Mouse (Mus musculus) kidney, embryonic 16.5 days (tissue): Measurements from ENCODE around the gene Cdkal1. TPM values are rescaled to one million over a fixed set of nuclear protein-coding genes. Genes with fewer than 3 reads are reported as not detected.
A peak's percentile ranks its signal among the peaks of the same experiment; 100 is the strongest.

ENCODE experiments used
- ATAC-seq: fragments of 200-750 bp; cut with Nextera tagmentation; 2 replicates; pipeline ENCODE4 v1.8.0; 2017; ENCODE audit warnings: moderate TSS enrichment; ENCODE audit not compliant: low FRiP score, low TSS enrichment
- H3K27ac ChIP-seq: fragments of 300-500 bp; sonication (generic); 2 replicates; pipeline ENCODE4 v1.5.1; 2014; ENCODE audit warnings: low read length
- H3K27me3 ChIP-seq: fragments of 300-500 bp; sonication (generic); 2 replicates; pipeline ENCODE4 v1.6.1; 2014; ENCODE audit warnings: low read length, control low read depth, mixed read lengths; ENCODE audit not compliant: insufficient read depth
- H3K36me3 ChIP-seq: fragments of 300-500 bp; sonication (generic); 2 replicates; pipeline ENCODE4 v1.6.1; 2014; ENCODE audit warnings: low read length, control low read depth, mixed read lengths; ENCODE audit not compliant: insufficient read depth
- H3K4me1 ChIP-seq: fragments of 300-500 bp; sonication (generic); 2 replicates; pipeline ENCODE4 v1.6.1; 2014; ENCODE audit warnings: low read length, control low read depth, mixed read lengths; ENCODE audit not compliant: insufficient read depth
- H3K4me2 ChIP-seq: fragments of 300-500 bp; sonication (generic); replicated peaks from 2 replicates; pipeline ENCODE4 v1.6.1; 2014; ENCODE audit warnings: low read depth, low read length
- H3K4me3 ChIP-seq: fragments of 300-500 bp; sonication (generic); 2 replicates; pipeline ENCODE4 v1.5.1; 2014; ENCODE audit warnings: mild to moderate bottlenecking, low read length
- H3K9ac ChIP-seq: fragments of 300-500 bp; sonication (generic); replicated peaks from 2 replicates; pipeline ENCODE4 v1.6.1; 2014; ENCODE audit warnings: low read length
- H3K9me3 ChIP-seq: fragments of 300-500 bp; sonication (generic); 2 replicates; pipeline ENCODE4 v1.6.1; 2016; ENCODE audit warnings: low read length, control low read depth
- WGBS: fragments of 180-500 bp; shearing (Covaris S2); extraction: QIAGEN DNeasy Blood & Tissue Kit; methylation state at CpG from one replicate; pipeline ENCODE4 v1.1.7; 2014; 5-methylcytosine and 5-hydroxymethylcytosine counted together
- polyA plus RNA-seq: library from polyadenylated mRNA; unstranded; fragments of >200 nt; fragmentation: Nextera tagmentation; extraction: Ambion mirVana; gene quantifications from 2 replicates; pipeline ENCODE4 v1.2.1, GENCODE M21; 2015

Gene Cdkal1
- polyA plus RNA-seq, 1 experiment from 2014 or later, result 31.3 TPM

- H3K9ac ChIP-seq, result no peak overlapping the region
- no peak overlapping the region for H3K4me3 ChIP-seq
- H3K4me1 ChIP-seq, result no peaks in the 10 kb centered on the region
- ATAC-seq, result no peak
- H3K27ac ChIP-seq, result no peak overlapping the region
- H3K9me3 ChIP-seq, result no peaks in the 10 kb centered on the region
- H3K36me3 ChIP-seq, result no peaks in the 10 kb centered on the region
- 77% methylated on average over 5 of the region's 5 CpGs for WGBS
- no peak overlapping the region for H3K4me2 ChIP-seq
- no peaks in the 10 kb centered on the region for H3K27me3 ChIP-seq
Observed at GRCm38 (mm10) chr13:29737675-29738461, 117.6 kb downstream of the Cdkal1 start.

- no peak overlapping the region for H3K27ac ChIP-seq
- H3K4me1 ChIP-seq, result no peaks in the 10 kb centered on the region
- H3K27me3 ChIP-seq, result no peaks in the 10 kb centered on the region
- ATAC-seq, result no peak
- no peak overlapping the region for H3K4me2 ChIP-seq
- H3K9ac ChIP-seq, result no peak overlapping the region
- H3K9me3 ChIP-seq, result no peaks in the 10 kb centered on the region
- H3K4me3 ChIP-seq, result no peak overlapping the region
- no peaks in the 10 kb centered on the region for H3K36me3 ChIP-seq
Observed at GRCm38 (mm10) chr13:29734496-29734895, 121.0 kb downstream of the Cdkal1 start.

GRCm38 (mm10) chr13:29726154-29726825 is 129.2 kb downstream of the Cdkal1 start:
- Histone ChIP-seq H3K4me2 (no peak overlapping the region), H3K9me3 (no peaks in the 10 kb centered on the region), H3K27me3 (no peaks in the 10 kb centered on the region), H3K9ac (no peak overlapping the region), H3K4me3 (no peak overlapping the region), H3K36me3 (no peaks in the 10 kb centered on the region), H3K4me1 (no peaks in the 10 kb centered on the region), H3K27ac (no peak overlapping the region)
- ATAC-seq, result no peak
- 86% methylated on average over 5 of the region's 5 CpGs for WGBS

GRCm38 (mm10) chr13:29724855-29725254 is 130.6 kb downstream of the Cdkal1 start:
- Histone ChIP-seq H3K4me1 (no peaks in the 10 kb centered on the region), H3K36me3 (no peaks in the 10 kb centered on the region), H3K9ac (no peak overlapping the region), H3K27ac (no peak overlapping the region), H3K4me2 (no peak overlapping the region), H3K4me3 (no peak overlapping the region), H3K9me3 (no peaks in the 10 kb centered on the region), H3K27me3 (no peaks in the 10 kb centered on the region)
- no peak for ATAC-seq
- 88% methylated on average over 6 of the region's 6 CpGs for WGBS

- H3K9ac ChIP-seq, result no peak overlapping the region
- H3K4me3 ChIP-seq, result no peak overlapping the region
- no peaks in the 10 kb centered on the region for H3K27me3 ChIP-seq
- no peaks in the 10 kb centered on the region for H3K36me3 ChIP-seq
- no peak overlapping the region for H3K27ac ChIP-seq
- ATAC-seq, result no peak
- H3K9me3 ChIP-seq, result no peaks in the 10 kb centered on the region
- no peaks in the 10 kb centered on the region for H3K4me1 ChIP-seq
- no peak overlapping the region for H3K4me2 ChIP-seq
- 60% methylated on average over 1 of the region's 1 CpGs for WGBS
Observed at GRCm38 (mm10) chr13:29723150-29723549, 132.3 kb downstream of the Cdkal1 start.

- no peaks in the 10 kb centered on the region for H3K36me3 ChIP-seq
- H3K4me3 ChIP-seq, result no peak overlapping the region
- H3K9me3 ChIP-seq, result no peaks in the 10 kb centered on the region
- WGBS, result 94% methylated on average over 5 of the region's 5 CpGs
- no peak overlapping the region for H3K4me2 ChIP-seq
- no peak overlapping the region for H3K27ac ChIP-seq
- ATAC-seq, result no peak
- no peaks in the 10 kb centered on the region for H3K27me3 ChIP-seq
- H3K4me1 ChIP-seq, result no peaks in the 10 kb centered on the region
- H3K9ac ChIP-seq, result no peak overlapping the region
Observed at GRCm38 (mm10) chr13:29721206-29721605, 134.3 kb downstream of the Cdkal1 start.

- no peak for ATAC-seq
- no peak overlapping the region for H3K27ac ChIP-seq
- H3K27me3 ChIP-seq, result no peaks in the 10 kb centered on the region
- no peak overlapping the region for H3K4me3 ChIP-seq
- WGBS, result 82% methylated on average over 4 of the region's 4 CpGs
- H3K9ac ChIP-seq, result no peak overlapping the region
- no peak overlapping the region for H3K4me2 ChIP-seq
- H3K4me1 ChIP-seq, result peaks cover 8% of the 10 kb centered on the region
- H3K36me3 ChIP-seq, result no peaks in the 10 kb centered on the region
- no peaks in the 10 kb centered on the region for H3K9me3 ChIP-seq
Observed at GRCm38 (mm10) chr13:29716550-29716949, 138.9 kb downstream of the Cdkal1 start.

GRCm38 (mm10) chr13:29715241-29715841 is 140.1 kb downstream of the Cdkal1 start:
- Histone ChIP-seq H3K4me2 (no peak overlapping the region), H3K27ac (peak overlapping the region; percentile 40), H3K4me3 (no peak overlapping the region), H3K27me3 (no peaks in the 10 kb centered on the region), H3K9me3 (no peaks in the 10 kb centered on the region), H3K36me3 (no peaks in the 10 kb centered on the region), H3K9ac (no peak overlapping the region), H3K4me1 (peaks cover 8% of the 10 kb centered on the region)
- ATAC-seq, result no peak
- WGBS, result 48% methylated on average over 3 of the region's 3 CpGs

- Histone ChIP-seq H3K4me1 (no peaks in the 10 kb centered on the region), H3K9ac (no peak overlapping the region), H3K27ac (no peak overlapping the region), H3K27me3 (no peaks in the 10 kb centered on the region), H3K9me3 (no peaks in the 10 kb centered on the region), H3K4me3 (no peak overlapping the region), H3K36me3 (no peaks in the 10 kb centered on the region), H3K4me2 (no peak overlapping the region)
- ATAC-seq, result no peak
- WGBS, result 89% methylated on average over 3 of the region's 3 CpGs
Observed at GRCm38 (mm10) chr13:29707620-29708019, 147.9 kb downstream of the Cdkal1 start.

GRCm38 (mm10) chr13:29701400-29701799 is 154.1 kb downstream of the Cdkal1 start:
- no peak for ATAC-seq
- H3K4me1 ChIP-seq, result peaks cover 13% of the 10 kb centered on the region
- H3K4me3 ChIP-seq, result no peak overlapping the region
- no peak overlapping the region for H3K9ac ChIP-seq
- H3K9me3 ChIP-seq, result no peaks in the 10 kb centered on the region
- H3K36me3 ChIP-seq, result no peaks in the 10 kb centered on the region
- H3K27me3 ChIP-seq, result no peaks in the 10 kb centered on the region
- no peak overlapping the region for H3K27ac ChIP-seq
- 82% methylated on average over 1 of the region's 1 CpGs for WGBS
- no peak overlapping the region for H3K4me2 ChIP-seq
